ENCODE assay signal across 7 mouse cellular contexts in the genomic region with DNA sequence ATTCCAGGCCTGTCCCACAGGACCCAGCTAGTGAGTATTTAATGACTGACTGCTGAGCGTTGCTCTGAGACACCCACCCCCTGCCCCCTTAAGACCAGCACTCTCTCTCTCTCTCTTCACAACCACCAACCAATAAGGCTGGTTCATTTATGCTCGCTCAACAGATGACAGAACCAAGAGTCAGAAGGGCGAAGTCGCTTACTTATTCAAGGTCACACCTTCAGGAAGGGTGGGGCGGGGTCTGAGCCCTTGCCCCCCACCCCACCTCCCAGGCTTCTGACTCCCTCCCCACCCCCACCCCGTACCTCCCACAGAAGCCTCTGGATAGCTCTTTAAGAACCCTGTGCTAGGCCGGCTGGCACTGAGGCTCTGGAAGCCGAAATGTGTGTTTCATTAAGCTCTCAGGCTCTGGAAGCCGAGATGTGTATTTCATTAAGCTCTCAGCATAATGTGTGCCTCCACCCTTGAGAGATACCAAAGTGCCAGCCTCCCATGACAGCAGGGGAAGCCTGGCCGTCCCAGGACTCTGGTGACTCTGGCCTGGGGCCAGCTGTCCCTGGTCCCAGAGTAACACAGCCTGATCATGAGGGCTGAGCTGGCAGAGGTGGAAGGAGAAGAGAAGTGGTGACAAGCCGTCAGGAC. TPM values are rescaled to one million over a fixed set of nuclear protein-coding genes. Genes with fewer than 3 reads are reported as not detected.
DNase-seq lines count a peak whose midpoint lies in the region; ATAC-seq and TF ChIP-seq lines count a peak whose summit lies in the region.

No protein-coding gene starts in this region.

- 0 out of 2 replicates have a peak, but pooled peaks have one; percentile 29 for ATAC-seq in lung, postnatal 0 days
- ATAC-seq in embryonic facial prominence, embryonic 13.5 days (ENCODE audit: insufficient number of reproducible peaks, insufficient read depth, low FRiP score, low TSS enrichment, low read depth), result peak; percentile 52; the same call in 1 of the 2 replicates
- ATAC-seq in heart, embryonic 12.5 days (ENCODE audit: insufficient number of reproducible peaks, low FRiP score), result peak; percentile 52; the same call in 1 of the 2 replicates
- ATAC-seq in liver, postnatal 0 days, result no peak

- no peak for DNase-seq in lung, postnatal 0 days (ENCODE audit: low spot score)
- DNase-seq in lung, postnatal 36 days, result no peak
- DNase-seq in liver, postnatal 0 days, result no peak
- no peak for DNase-seq in layer of hippocampus, adult 8-10 months (ENCODE audit: low spot score in 2 of 2)
- DNase-seq in layer of hippocampus, adult 2 months (ENCODE audit: low spot score in 2 of 2), result no peak

- no peaks in the 10 kb centered on the region for H3K9me3 ChIP-seq in lung, postnatal 0 days (ENCODE audit: low read length)
- H3K9me3 ChIP-seq in embryonic facial prominence, embryonic 13.5 days, result no peaks in the 10 kb centered on the region
- no peaks in the 10 kb centered on the region for H3K9me3 ChIP-seq in heart, embryonic 12.5 days (replicated peaks)
- no peaks in the 10 kb centered on the region for H3K9me3 ChIP-seq in liver, postnatal 0 days (ENCODE audit: low read length)

- no peak overlapping the region for H3K4me3 ChIP-seq in lung, postnatal 0 days (ENCODE audit: low read depth, low read length)
- H3K4me3 ChIP-seq in embryonic facial prominence, embryonic 13.5 days, result no peak overlapping the region
- no peak overlapping the region for H3K4me3 ChIP-seq in heart, embryonic 12.5 days
- no peak overlapping the region for H3K4me3 ChIP-seq in liver, postnatal 0 days (ENCODE audit: low read depth, low read length)
- H3K4me3 ChIP-seq in layer of hippocampus, adult 2 months, result no peak overlapping the region

- H3K9ac ChIP-seq in lung, postnatal 0 days (replicated peaks; ENCODE audit: low read depth), result no peak overlapping the region
- 0 out of 2 replicates have a peak overlapping the region, but pooled peaks have one; percentile 21 for H3K9ac ChIP-seq in embryonic facial prominence, embryonic 13.5 days
- no peak overlapping the region for H3K9ac ChIP-seq in heart, embryonic 12.5 days
- H3K9ac ChIP-seq in liver, postnatal 0 days (replicated peaks), result no peak overlapping the region

- 36% methylated on average over 10 of the region's 11 CpGs for WGBS in lung, postnatal 0 days
- WGBS in embryonic facial prominence, embryonic 13.5 days, result 18% methylated on average over 11 of the region's 11 CpGs
- WGBS in heart, embryonic 12.5 days, result 29% methylated on average over 11 of the region's 11 CpGs
- 59% methylated on average over 11 of the region's 11 CpGs for WGBS in liver, postnatal 0 days (ENCODE audit: insufficient replicate concordance)

- H3K27me3 ChIP-seq in lung, postnatal 0 days (replicated peaks; ENCODE audit: insufficient read depth, low read length), result no peaks in the 10 kb centered on the region
- no peaks in the 10 kb centered on the region for H3K27me3 ChIP-seq in embryonic facial prominence, embryonic 13.5 days
- H3K27me3 ChIP-seq in heart, embryonic 12.5 days (replicated peaks), result 0 out of 2 replicates have a peak, but pooled peaks cover 4% of the 10 kb centered on the region
- no peaks in the 10 kb centered on the region for H3K27me3 ChIP-seq in liver, postnatal 0 days (ENCODE audit: insufficient read depth, low read length)

- no peaks in the 10 kb centered on the region for H3K36me3 ChIP-seq in lung, postnatal 0 days (ENCODE audit: insufficient read depth, low read length)
- no peaks in the 10 kb centered on the region for H3K36me3 ChIP-seq in embryonic facial prominence, embryonic 13.5 days
- H3K36me3 ChIP-seq in heart, embryonic 12.5 days, result no peaks in the 10 kb centered on the region
- H3K36me3 ChIP-seq in liver, postnatal 0 days (replicated peaks; ENCODE audit: insufficient read depth, low read length), result no peaks in the 10 kb centered on the region

- H3K4me1 ChIP-seq in lung, postnatal 0 days (ENCODE audit: insufficient read depth, low read depth, low read length), result peaks cover 9% of the 10 kb centered on the region; the same call in 1 of the 2 replicates
- peaks cover 55% of the 10 kb centered on the region for H3K4me1 ChIP-seq in embryonic facial prominence, embryonic 13.5 days
- H3K4me1 ChIP-seq in heart, embryonic 12.5 days (replicated peaks), result peaks cover 60% of the 10 kb centered on the region
- H3K4me1 ChIP-seq in liver, postnatal 0 days (ENCODE audit: insufficient read depth), result 0 out of 2 replicates have a peak, but pooled peaks cover 2% of the 10 kb centered on the region

- peak overlapping the region; percentile 8; the same call in 1 of the 2 replicates for H3K4me2 ChIP-seq in lung, postnatal 0 days (replicated peaks; ENCODE audit: low read depth, low read length)
- peak overlapping the region; percentile 42 for H3K4me2 ChIP-seq in embryonic facial prominence, embryonic 13.5 days
- peak overlapping the region; percentile 40 for H3K4me2 ChIP-seq in heart, embryonic 12.5 days
- 0 out of 2 replicates have a peak overlapping the region, but pooled peaks have one; percentile 22 for H3K4me2 ChIP-seq in liver, postnatal 0 days (ENCODE audit: low read depth, low read length)

- no peak overlapping the region for H3K27ac ChIP-seq in lung, postnatal 0 days (ENCODE audit: low read length)
- H3K27ac ChIP-seq in embryonic facial prominence, embryonic 13.5 days, result peak overlapping the region; percentile 85
- H3K27ac ChIP-seq in heart, embryonic 12.5 days (ENCODE audit: poor library complexity, severe bottlenecking), result peak overlapping the region; percentile 86
- H3K27ac ChIP-seq in liver, postnatal 0 days (ENCODE audit: low read depth), result no peak overlapping the region
- no peak overlapping the region for H3K27ac ChIP-seq in layer of hippocampus, adult 2 months

- no peak for TF ChIP-seq CTCF in lung, postnatal 0 days (IDR thresholded peaks at IDR 0.05)
- no peak for TF ChIP-seq CTCF in liver, postnatal 0 days (IDR thresholded peaks at IDR 0.05; ENCODE audit: low read depth)
- no peak for TF ChIP-seq CTCF in layer of hippocampus, adult 2 months (conservative IDR thresholded peaks at IDR 0.05)

- no peak for TF ChIP-seq EP300 in lung, postnatal 0 days (IDR thresholded peaks at IDR 0.05)
- TF ChIP-seq EP300 in liver, postnatal 0 days (IDR thresholded peaks at IDR 0.05; ENCODE audit: low read depth), result no peak

RNA-seq across cellular contexts. Expression of gene Ifnlr1, which starts 33.0 kb away (rescaled TPM):
- 2.7 and 3.7 TPM in 2 replicates for polyA plus RNA-seq in lung, postnatal 0 days (2015; fragmentation: Nextera tagmentation; extraction: Ambion mirVana)
- polyA plus RNA-seq in embryonic facial prominence, embryonic 13.5 days (2015; fragmentation: Nextera tagmentation; extraction: Ambion mirVana), result 1.8 TPM in 2 replicates
- polyA plus RNA-seq in heart, embryonic 12.5 days (2016; fragmentation: Nextera tagmentation; extraction: Ambion mirVana), result 0.28 and 0.69 TPM in 2 replicates
- 0.22 and 0.30 TPM in 2 replicates for polyA plus RNA-seq in liver, postnatal 0 days (2015; fragmentation: Nextera tagmentation; extraction: Ambion mirVana)
- under 1 TPM; 0.16 to 0.52 (median 0.17) TPM for total RNA-seq in layer of hippocampus, adult 8-10 months (2022)
- under 1 TPM; 0.10 to 0.27 TPM for total RNA-seq in layer of hippocampus, adult 2 months (2021)

Comparison
In these comparisons a context has a peak if more than half of its experiments do, and no peak if none do; other contexts are left out.
1. H3K27ac ChIP-seq: peak in embryonic facial prominence, embryonic 13.5 days (single experiment) and heart, embryonic 12.5 days (single experiment); none in lung, postnatal 0 days (single experiment), liver, postnatal 0 days (single experiment) and layer of hippocampus, adult 2 months (single experiment).
2. Peak in every context shown above with its lines, with median percentiles within 50 percentile points of each other: H3K4me2 ChIP-seq.